Mouse (Mus musculus): ENCODE measurements around the gene Lcp1.

- TF ChIP-seq GATA1 (IDR thresholded peaks at IDR 0.05; ENCODE audit: borderline replicate concordance, low read length) = no peak
- TF ChIP-seq FLI1 (IDR thresholded peaks at IDR 0.05; ENCODE audit: low read length) = no peak
Observed at GRCm38 (mm10) chr14:75219250-75219913, 88.5 kb downstream of the Lcp1 start.
